Mouse (Mus musculus): ENCODE results near the gene Foxn1.

The Foxn1 gene

DNA sequence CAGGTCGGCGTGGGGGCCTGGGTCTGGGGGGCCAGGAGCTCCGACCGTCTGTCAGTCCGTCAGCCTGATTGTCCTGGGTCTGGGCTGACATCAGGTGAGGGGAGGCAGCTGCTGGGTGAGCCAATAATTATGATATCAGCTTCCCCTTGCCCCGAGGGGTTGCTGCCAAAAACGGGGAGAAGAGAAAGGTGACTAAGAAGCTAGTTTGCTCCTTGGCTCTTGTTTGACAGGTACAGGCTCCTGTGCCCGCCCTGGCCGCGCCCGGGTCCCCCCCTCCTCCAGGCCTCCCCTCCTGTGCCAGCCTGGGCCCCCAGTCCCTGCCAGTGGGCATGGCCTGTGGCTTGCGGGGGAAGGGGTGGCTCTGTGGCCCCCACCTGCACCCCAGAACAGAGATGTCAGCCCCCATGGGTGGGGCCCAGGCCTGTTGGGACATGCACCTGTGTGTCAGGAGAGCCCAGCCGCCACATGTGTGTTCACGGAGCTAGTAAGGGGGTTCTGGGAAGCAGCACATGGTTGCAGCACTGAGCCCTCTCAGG, at the start of gene Foxn1:
Foxn1 (minus strand) TSS at position 51 of the 536 bp plus-strand sequence.
- no peak for DNase-seq (ENCODE audit: low spot score in 2 of 2)

DNA sequence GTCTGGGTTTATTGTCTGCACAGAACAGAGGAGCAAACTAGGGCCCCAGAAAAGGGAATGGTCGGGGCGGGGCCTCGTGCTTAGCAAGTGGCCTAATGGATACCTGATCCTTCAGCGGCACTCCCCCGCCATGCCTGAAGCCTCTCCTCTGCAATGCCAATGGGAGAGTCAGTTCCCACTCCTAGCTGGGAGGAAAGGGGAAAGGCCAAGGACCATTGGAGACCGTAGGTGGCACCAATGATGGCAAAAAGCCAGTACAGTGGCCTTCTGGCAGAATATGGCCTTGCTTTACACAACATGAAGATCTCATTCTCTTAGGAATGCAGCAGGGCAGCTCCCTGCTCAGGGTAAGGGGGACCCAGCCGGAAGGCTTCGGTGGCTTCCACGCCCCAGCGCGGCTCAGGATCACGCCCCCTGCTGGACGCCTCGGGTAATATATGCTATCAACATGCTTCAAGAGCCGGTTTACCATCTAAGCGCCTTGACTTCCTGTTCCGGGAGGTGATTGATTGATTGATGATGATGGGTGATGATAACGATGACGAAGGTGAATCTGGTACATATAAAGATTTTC, 49.5 kb upstream of the Foxn1 start:
- DNase-seq (ENCODE audit: low spot score in 2 of 2), result peak in 1 of 2 experiments; percentile 38

DNA sequence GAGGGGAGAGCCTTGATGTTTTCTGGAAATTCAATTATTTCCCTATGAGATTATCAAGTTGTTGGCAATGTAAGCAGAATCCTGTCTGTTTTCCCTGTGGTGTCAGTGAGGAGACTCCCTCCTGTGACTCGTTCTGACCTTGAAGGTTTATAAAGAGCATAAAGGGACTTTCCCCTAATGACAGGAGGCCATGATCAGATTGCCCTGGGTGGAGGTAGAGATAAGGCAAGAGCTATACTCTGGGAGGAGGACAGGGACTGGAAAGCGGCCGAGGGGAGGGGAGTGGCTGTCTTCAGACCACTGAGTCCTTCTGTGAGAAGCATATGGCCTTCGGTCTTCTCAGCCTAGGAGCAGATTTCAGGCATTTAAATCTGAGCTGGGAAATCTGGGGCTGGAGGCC, 47.7 kb upstream of the Foxn1 start:
- no peak for DNase-seq (ENCODE audit: low spot score in 2 of 2)

DNA sequence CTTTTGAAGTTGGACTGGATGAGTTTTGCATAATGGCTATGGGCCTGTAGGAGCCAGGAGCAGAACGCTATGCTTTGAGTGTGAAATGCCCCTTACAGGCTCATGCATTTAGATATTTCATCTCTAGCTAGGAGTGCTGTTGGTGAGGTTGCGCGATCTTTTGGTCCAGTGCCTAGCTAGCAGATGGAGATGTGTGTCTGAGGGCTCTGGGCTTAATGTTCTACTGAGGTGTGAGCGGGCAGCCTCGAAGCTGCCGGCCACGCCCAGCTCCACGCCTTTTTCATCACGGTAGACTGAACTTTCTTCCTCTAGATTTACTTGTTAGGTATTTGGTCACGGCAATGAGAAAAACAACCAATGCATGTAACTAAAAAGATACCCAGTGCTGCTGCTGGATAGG, 44.8 kb upstream of the Foxn1 start:
- no peak for DNase-seq (ENCODE audit: low spot score in 2 of 2)

DNA sequence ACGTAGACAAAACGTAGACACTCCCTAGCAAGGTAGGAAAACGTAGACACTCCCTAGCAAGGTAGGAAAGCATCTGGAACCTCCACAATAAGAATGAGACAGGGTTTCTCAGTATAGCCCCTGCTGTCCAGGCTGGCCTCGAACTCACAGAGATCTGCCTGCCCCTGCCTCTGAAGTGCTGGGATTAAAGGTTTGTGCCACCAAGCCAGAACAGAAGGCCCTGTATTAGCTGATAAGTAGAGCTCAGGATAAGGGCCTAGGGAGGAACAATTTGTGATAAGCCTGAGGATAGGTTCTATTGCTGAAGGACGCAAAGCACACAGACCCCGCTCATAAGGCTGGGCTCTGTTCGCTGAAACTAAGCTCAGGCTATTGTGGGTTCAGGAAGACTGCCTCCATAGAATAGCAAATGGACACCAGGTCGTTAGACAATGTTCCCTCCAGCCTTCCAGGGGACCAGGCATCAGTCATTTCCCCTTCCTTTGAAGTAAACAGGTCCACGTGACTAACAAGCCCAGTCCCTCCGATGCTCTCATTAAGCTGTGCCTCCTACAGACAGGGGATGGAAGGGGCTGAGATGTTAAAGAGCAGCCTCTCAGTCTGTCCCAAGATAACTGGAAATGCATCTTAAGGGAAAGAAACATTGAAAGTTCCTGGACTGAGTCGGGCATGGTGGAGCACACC, 44.0 kb upstream of the Foxn1 start:
- DNase-seq (ENCODE audit: low spot score in 2 of 2), result no peak

DNA sequence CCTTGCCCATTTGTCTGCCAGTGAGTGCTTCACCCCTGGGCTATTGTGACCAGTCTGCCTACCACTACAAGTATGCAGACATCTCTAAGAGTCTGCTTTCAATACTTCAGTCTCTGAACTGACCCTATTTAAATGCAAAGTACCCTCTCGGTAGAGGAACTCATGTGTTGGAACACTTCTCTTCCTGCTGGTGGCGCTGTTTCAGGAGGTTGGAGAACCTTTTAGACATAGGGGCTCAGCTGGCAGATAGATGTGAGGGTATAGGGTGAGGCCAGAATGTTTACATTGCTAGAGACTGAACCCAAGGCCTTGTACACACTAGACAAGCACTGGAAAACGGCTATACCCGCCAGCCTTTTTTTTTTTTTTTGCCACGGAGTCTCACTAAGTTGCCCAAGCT, 42.0 kb upstream of the Foxn1 start:
- no peak for DNase-seq (ENCODE audit: low spot score in 2 of 2)

DNA sequence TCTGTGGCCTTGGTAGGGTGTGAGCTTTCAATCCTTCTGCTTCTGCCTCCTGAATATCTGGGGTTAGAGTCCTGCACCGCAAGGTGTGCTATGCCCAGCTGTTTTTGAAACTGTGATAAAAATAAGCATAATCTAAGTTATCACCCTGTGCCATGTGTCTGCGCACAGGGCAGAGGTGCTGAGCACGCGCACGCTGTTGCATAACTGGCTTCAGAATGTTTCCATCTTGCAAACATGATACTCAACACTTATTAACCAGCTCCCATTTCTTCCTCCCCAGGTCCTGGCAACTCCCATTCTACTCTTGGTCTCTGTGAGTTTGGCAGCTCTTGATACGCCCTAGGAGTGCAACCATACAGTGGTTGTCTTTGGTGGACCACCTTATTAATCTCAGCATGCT, 41.3 kb upstream of the Foxn1 start:
- no peak for DNase-seq (ENCODE audit: low spot score in 2 of 2)

DNA sequence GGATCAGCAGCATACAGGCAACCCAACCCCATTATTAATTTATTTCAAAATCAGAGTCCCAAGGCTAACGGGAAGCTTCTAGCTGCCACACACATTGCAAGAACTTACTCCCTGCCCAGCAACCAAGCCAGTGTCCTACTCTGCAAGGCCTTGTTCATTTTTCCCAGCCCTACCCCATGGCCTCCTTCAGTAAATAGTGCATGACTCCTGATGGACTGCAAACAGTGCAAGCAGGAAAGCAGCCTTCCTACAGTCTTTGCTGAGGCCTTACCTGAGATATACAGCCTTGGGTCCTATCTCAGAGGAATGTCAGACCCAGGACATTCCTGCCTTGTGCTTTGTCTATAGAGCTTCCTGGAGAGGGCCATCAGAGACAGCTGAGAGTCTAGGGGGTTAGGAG, 39.2 kb upstream of the Foxn1 start:
- DNase-seq (ENCODE audit: low spot score in 2 of 2), result no peak

DNA sequence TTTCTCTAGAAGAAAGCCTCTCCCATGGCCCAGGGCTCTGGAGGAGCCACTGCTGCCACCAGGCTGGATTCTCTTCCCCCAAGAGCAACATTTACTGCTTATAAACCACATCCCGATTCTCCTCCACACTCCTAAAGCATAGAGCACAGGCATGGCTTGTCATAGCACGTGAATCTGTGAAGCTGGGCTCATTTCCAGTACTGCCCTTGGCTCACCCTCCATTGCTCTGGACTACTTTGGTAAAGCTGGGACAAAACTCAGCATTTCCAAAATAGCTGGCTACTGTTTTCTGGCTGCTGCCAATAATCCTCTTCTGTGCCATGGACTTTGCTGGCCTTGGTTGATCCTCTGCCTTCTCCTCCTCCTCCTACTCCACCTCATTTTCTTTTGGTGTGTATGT, 38.0 kb upstream of the Foxn1 start:
- no peak for DNase-seq (ENCODE audit: low spot score in 2 of 2)

DNA sequence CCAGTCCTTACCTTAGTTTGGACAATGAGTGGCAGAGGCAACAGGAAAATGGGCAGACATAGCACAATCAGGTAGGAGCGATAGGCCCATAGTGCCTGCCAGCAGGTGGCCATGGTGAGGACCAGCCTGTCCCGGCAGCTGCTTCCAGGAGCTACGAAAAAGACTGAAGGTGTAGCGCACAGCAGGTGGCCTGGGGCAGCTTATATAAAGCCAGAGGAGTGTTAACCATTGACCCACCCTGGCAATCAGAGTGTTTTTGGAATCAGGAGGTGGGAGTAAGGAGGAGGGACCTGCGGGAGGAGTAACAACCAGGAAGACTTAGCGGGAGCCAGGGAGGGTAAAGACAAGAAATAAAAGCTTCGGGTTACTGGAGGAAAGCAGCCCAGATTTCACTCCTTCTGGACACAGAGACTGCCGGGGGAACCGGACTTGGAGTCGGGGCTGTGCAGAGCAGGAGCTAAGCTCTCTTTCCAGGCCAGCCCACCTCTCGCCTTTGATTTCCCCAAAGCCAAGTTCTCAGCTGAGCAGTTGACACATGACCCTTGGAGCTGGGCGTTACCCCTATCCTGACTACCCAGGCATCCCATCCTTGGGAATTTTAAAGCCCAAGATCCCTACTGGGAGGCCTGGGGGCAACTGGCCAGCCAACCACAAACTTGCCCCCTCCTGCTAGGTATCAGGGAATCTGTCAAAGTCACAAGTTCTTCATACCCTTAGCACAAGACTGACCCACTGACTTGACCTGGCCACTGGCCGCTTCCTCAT, 35.9 kb upstream of the Foxn1 start, which contains the start of gene Slc13a2:
Slc13a2 (minus strand) TSS at position 163 of the 765 bp plus-strand sequence.
- DNase-seq (ENCODE audit: low spot score in 2 of 2), result no peak

DNA sequence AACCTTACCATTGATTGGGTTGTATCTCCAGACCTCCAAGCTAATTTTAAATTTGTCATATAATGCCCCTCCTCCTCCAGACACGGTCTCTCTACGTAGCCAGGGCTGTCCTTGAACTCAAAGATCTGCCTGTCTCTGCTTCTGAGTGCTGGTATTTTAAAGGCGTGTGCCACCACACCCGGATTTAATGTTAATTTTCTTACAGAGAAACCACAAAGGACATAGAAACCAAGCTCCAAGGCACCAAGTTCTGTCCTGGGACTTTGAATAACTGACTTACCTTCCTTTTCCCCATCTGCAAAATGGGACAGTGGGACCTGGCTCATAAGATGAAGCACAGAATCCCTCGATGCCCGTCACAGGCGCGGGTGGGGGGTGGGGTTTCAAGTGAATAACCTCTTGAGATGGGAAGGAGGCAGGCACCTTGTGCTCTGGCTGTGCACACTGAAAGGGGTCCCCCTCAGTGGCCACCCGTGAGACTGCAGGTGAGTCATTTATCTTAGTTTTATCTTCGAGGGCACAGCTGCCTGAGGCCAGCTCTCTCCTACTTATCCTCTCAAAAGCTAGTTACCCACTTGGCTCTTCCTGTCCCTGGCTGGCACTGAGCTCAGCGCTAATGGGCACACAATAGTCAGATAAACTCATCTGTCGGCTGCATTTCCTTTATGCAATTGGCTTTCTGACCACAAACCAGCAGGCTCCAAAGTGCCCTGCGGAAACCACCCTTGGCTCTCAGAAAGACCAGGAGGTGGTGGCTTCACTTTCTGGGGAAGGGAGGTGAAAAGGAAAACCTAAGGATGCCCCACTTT, 35.0 kb upstream of the Foxn1 start:
- DNase-seq (ENCODE audit: low spot score in 2 of 2), result no peak

DNA sequence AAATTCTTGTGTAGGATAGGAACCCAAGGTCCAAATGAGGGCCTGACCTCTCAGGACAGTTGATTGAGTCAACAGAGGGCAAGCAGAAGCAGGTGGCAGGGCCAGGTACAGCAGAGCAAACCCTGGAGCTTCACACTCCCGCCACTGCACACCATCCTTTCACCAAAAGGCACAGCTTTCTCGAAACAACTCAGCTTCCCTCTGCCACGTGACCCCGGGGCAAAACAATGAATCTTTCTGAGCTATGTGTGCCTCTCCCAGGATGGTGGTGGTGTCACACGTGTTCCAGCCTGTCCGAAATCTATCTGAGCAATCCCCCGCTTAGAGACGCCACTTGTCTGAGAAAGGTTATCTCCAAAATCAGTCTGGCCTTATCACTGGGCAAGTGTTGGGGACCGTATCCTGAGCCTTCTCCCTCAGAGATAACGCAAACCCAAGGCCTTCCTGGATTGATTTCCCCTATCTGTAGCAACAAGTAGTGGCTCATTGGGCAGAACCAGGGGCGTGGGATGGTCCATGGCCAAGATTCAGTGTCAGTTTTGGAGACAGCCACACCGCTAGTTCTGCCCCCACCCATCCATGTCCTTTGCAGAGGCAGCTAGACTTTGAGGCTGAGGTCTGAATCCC, 34.0 kb upstream of the Foxn1 start:
- DNase-seq (ENCODE audit: low spot score in 2 of 2), result no peak

DNA sequence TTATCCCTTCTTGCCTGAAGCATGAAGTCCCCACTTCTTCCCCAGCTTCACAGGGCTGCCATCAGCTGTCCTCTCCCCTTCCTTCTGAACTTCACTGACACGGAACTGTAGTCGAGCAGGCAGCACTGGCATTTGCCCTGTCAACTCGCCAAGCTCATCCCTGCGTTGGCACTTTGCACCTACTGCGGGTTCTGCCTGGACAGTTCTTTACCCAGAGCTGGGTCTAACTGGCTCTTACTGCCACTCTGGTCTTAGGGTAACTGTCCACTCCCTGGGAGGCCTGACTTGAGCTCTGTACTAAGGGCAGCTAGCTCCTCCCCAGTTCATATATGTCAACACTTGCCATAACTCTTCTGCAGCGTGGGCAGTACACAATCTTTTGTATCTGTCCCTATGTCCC, 30.5 kb upstream of the Foxn1 start:
- DNase-seq (ENCODE audit: low spot score in 2 of 2), result no peak

DNA sequence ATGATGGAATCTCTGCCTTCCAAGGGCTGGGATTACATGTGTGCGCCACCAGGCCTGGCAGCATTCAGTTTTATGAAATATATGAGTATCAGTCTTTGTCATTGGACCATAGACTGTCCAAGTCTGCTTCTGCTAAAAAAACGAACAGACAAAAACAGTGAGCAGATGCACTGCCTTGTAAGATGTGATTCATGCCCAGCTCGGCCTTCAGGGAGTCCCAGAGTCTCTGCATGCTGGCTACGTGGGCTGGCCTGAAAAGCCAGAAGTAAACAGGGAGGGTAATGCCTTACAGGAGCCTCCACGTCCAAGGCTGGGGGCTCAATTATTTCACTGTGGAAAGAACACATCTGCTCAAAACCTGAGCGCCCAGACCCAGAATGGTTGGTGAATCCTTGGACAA, 26.5 kb upstream of the Foxn1 start:
- DNase-seq (ENCODE audit: low spot score in 2 of 2), result no peak

DNA sequence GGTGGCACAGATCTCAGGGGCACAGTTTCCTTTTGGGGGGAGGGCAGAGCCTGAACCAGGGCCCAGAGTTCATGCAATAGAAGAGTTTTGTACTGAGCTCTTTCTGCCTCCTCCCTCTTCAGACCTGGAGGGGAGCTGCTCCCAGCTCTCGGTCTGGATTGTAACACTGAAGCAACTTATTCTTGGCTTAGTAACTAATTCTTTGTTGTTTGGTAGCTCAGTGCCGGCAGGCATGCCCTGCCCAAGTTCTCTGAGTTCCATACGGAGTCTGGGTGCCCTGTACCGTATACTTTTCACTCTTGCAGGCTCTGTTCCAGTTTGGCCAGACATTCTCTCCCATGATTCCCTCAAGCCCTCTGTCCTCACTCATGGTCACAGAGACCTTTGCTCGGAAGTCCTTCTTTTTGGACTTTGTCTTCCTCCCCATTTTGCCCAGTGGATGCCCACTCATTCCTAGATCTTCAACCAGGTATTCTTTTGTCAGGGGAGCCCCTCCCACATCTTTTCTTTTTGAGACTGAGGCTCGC, 26.0 kb upstream of the Foxn1 start:
- DNase-seq (ENCODE audit: low spot score in 2 of 2), result no peak

DNA sequence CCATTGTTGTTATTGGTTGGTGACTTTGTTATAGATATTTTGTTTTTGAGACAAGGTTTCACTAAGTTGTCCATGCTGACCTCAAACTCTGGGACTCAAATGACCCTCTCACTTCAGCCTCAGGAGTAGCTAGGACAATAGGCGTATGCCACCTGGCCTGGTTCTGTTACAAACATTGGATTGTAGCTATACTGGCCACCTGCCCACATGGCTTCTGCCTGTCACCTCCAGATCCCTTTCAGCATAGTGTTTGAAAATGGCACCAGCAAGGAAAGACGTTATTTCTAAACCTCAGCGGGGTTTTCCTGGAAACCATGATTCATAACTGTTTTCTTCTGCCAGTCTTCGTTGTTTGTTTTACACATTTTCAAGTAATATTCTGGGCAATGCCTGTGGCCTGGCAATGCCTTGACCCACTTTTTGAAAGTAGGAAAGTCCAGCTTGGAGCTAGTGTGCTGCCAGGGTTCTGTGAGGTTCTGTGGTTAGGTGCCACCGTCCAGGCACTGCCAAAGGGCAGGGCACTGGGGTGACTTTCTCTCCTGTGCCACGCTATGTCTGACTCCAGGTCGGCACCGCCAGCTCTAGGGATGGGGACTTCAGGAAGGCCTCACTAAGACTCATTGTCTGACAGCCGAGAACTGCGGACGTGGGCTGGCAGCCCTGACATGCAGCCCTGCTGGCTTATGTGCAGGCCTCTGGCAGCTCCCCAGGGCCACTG, 25.4 kb upstream of the Foxn1 start:
- peak in 1 of 2 experiments; percentile 47 for DNase-seq (ENCODE audit: low spot score in 2 of 2)

DNA sequence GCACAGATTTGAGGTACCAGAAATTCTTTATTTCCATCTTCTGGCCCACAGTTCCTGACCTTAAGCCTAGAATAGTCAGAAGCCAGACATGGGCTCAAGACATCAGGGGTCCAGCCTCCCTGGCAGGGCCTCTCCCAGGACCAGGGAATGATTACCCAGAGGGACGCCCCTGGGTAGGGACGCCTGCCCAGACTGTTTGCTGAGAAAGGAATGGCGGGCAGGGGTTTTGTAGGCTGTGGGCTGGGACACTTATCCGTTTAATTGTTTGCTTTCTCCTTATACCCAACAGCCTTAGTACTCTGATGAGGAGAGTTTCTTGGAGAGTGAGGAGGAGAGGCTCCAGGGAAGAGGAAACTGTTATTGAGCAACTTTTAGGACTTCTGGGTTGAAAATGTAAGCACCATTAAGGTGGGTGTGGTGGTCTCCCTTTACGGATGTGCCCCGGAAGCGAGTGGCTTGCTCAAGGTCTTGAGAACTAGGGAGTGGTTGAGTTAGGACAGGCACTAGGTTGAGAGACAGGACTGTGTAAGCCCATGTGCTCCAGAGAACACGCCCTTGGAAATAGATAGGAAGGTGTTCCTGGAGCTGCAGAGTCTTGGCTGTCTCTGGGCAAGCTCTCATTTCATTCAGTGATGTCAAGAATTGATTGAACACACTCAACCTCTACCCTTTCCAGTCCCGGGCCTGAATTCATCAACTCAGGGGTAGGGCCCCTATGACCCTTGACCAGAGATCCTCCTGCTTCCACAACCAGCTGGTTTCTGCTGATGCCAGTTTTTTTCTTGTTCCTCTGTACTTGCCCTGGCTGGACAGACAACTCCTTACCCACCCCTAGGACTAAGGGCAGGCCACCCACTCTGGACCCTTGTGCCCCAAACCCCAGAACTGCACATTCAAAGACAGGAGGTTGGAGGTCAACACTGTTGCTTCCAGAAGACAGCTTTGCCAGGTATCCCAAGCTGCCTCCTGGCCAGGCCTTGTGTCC, 22.2 kb upstream of the Foxn1 start:
- DNase-seq (ENCODE audit: low spot score in 2 of 2), result no peak

DNA sequence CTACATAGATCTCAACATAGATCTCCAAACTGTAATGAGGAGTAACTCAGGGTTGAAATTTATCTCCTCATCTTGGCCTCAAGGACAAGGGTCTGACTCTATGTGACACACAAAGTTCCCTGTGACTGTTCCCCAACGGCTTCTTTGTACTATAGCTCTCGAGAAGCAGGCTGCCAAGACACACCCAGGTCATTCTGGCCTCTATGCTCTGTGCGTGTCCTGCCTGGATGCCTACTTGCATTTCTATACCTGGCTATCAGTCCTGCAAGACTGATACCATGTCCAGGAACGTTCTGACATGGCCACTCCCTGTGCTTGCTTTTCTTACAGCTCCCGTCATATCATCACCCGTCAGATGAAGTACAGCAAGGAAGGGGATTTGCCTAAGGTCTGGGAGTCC, 15.7 kb upstream of the Foxn1 start:
- no peak for DNase-seq (ENCODE audit: low spot score in 2 of 2)

DNA sequence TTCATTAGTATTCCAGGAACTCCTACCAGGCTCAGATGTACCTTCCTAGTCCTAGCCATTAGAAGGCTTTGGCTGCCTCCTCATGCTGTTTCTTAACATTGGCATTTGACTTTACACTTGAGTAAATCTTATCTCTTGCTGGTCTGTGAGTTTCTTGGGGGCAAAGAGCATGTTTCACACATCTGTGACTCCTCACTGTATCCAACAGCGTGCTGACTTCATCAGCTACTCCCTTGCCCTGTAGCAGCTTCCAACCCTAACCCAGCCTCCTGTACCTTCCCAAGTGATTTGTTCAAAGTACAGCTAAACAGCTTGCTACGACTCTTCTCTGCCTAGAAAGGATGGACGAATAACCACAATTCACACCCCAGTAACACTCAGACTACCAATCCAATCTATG, 15.1 kb upstream of the Foxn1 start:
- DNase-seq (ENCODE audit: low spot score in 2 of 2), result no peak

All from cerebellum, postnatal 4 days (tissue).